Mouse (Mus musculus): ENCODE data around the gene Kbtbd8. TPM values are rescaled to one million over a fixed set of nuclear protein-coding genes. Genes with fewer than 3 reads are reported as not detected.

The Kbtbd8 gene
- 1.6 TPM for polyA plus RNA-seq (2014; fragmentation: Illumina TruSeq; extraction: RNeasy Lipid Tissue Mini Kit (QIAGEN cat#74804); ENCODE audit: low read depth, low replicate concordance)

GRCm38 (mm10) chr6:95116946-95117345, at the start of gene Kbtbd8:
TSS of gene Kbtbd8 (plus strand) at chr6:95117240.

Other genes starting within 250 kb of the Kbtbd8 start
- not detected for gene Gm10234, start 204.9 kb downstream of the Kbtbd8 start, polyA plus RNA-seq (2014; fragmentation: Illumina TruSeq; extraction: RNeasy Lipid Tissue Mini Kit (QIAGEN cat#74804); ENCODE audit: low read depth, low replicate concordance)

All from adipose tissue, adult 10 weeks (tissue).